Mouse (Mus musculus) limb, embryonic 11.5 days (tissue): Measurements from ENCODE around the gene Cbr3. TPM values are rescaled to one million over a fixed set of nuclear protein-coding genes. Genes with fewer than 3 reads are reported as not detected.
A peak's percentile ranks its signal among the peaks of the same experiment; 100 is the strongest.
"Not testable (repeated sequence)": the region's sequence is repeated elsewhere in the genome, so short reads cannot be mapped to it uniquely, and the experiment has no call there.

Experiments used
- ATAC-seq: fragments of 200-750 bp; cut with Nextera tagmentation; 2 replicates; pipeline ENCODE4 v1.8.0; 2017; ENCODE audit warnings: low read depth; ENCODE audit not compliant: insufficient number of reproducible peaks, low FRiP score, low TSS enrichment
- DNase-seq: peaks from one replicate; pipeline ENCODE4 v3.0.0-alpha.2; 2015; ENCODE audit warnings: low spot score
- H3K27ac ChIP-seq: fragments of 300-500 bp; sonication (generic); replicated peaks from 2 replicates; pipeline ENCODE4 v1.5.1; 2014; ENCODE audit warnings: low read depth, mild to moderate bottlenecking, low read length
- H3K27me3 ChIP-seq: fragments of 300-500 bp; sonication (generic); 2 replicates; pipeline ENCODE4 v1.6.1; 2014; ENCODE audit warnings: mild to moderate bottlenecking, low read length, mixed read lengths; ENCODE audit not compliant: control insufficient read depth, insufficient read depth
- H3K36me3 ChIP-seq: fragments of 300-500 bp; sonication (generic); 2 replicates; pipeline ENCODE4 v1.6.1; 2014; ENCODE audit warnings: mild to moderate bottlenecking, low read length, moderate library complexity, mixed read lengths; ENCODE audit not compliant: control insufficient read depth, insufficient read depth
- H3K4me1 ChIP-seq: fragments of 300-500 bp; sonication (generic); 2 replicates; pipeline ENCODE4 v1.6.1; 2014; ENCODE audit warnings: low read length, mixed read lengths; ENCODE audit not compliant: control insufficient read depth, insufficient read depth
- H3K4me2 ChIP-seq: fragments of 300-500 bp; sonication (generic); 2 replicates; pipeline ENCODE4 v1.6.1; 2014; ENCODE audit warnings: low read depth, mild to moderate bottlenecking, moderate library complexity; ENCODE audit not compliant: severe bottlenecking
- H3K4me3 ChIP-seq: fragments of 300-500 bp; sonication (generic); 2 replicates; pipeline ENCODE4 v1.5.1; 2014; ENCODE audit warnings: low read depth, low read length
- H3K9ac ChIP-seq: fragments of 300-500 bp; sonication (generic); 2 replicates; pipeline ENCODE4 v1.6.1; 2014; ENCODE audit warnings: mild to moderate bottlenecking, low read length
- H3K9me3 ChIP-seq: fragments of 300-500 bp; sonication (generic); 2 replicates; pipeline ENCODE4 v1.6.1; 2016; ENCODE audit warnings: low read length; ENCODE audit not compliant: control insufficient read depth
- WGBS: fragments of 180-500 bp; shearing (Covaris S2); extraction: QIAGEN DNeasy Blood & Tissue Kit; methylation state at CpG from one replicate; pipeline ENCODE4 v1.1.7; 2014; 5-methylcytosine and 5-hydroxymethylcytosine counted together
- polyA plus RNA-seq: library from polyadenylated mRNA; unstranded; fragments of >200 nt; fragmentation: Nextera tagmentation; extraction: Ambion mirVana; gene quantifications from 2 replicates; pipeline ENCODE4 v1.2.1, GENCODE M21; 2014

Cbr3 gene
- polyA plus RNA-seq, 1 experiment from 2014 or later: 0.96 TPM

DNA sequence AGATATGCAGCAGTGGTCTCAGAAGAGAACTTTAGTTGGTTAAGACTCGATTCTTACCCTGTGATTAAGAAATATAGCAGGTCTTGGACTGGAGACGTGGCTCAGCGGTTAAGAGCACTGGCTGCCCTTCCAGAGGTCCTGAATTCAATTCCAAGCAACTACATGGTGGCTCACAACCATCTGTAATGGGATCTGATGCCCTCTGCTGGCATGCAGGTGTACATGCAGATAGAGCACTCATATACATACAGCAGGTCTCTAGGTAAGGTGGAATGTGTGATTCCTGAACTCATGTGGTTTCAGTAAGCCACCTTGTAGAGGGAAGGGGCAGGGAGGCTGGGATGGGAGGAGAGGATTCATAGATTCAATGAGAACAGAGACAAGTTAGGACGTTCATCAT lies 4.8 kb upstream of the Cbr3 start:
- no peak overlapping the region for H3K4me2 ChIP-seq
- H3K27ac ChIP-seq: no peak overlapping the region
- H3K27me3 ChIP-seq: peaks cover 14% of the 10 kb centered on the region
- peaks cover 2% of the 10 kb centered on the region; the same call in 1 of the 2 replicates for H3K4me1 ChIP-seq
- ATAC-seq: no peak
- H3K4me3 ChIP-seq: no peak overlapping the region
- WGBS: 82% methylated on average over 4 of the region's 4 CpGs
- no peak for DNase-seq
- H3K9ac ChIP-seq: no peak overlapping the region
- peaks cover 5% of the 10 kb centered on the region; the same call in 1 of the 2 replicates for H3K9me3 ChIP-seq
- H3K36me3 ChIP-seq: no peaks in the 10 kb centered on the region

DNA sequence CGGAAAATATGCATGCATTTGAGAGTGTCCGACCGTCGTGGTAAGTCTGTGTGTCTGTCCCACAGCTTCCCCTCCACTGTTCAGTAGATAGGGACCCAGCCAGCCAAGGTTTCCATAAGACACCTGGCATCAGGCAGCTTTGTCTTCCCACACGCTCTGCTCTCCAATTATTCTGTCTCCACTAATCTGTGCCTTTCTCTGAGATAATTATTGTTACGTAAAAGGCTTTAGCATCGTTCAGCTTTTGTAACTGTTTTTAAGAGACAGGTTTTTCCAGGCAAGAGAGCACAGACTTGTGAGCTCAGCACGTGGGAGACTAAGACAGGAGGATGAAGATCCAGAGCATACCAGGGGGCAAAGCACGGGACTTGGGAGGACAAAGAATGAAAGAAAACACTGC lies 3.9 kb upstream of the Cbr3 start:
- H3K27me3 ChIP-seq: peaks cover 24% of the 10 kb centered on the region
- DNase-seq: no peak
- no peak for ATAC-seq
- peaks cover 7% of the 10 kb centered on the region for H3K4me1 ChIP-seq
- WGBS: 69% methylated on average over 9 of the region's 9 CpGs
- H3K4me3 ChIP-seq: no peak overlapping the region
- H3K9me3 ChIP-seq: peaks cover 5% of the 10 kb centered on the region; the same call in 1 of the 2 replicates
- no peak overlapping the region for H3K27ac ChIP-seq
- no peaks in the 10 kb centered on the region for H3K36me3 ChIP-seq
- no peak overlapping the region for H3K4me2 ChIP-seq
- H3K9ac ChIP-seq: no peak overlapping the region

GRCm38 (mm10) chr16:93682156-93682688 lies 793 bp upstream of the Cbr3 start:
- Histone ChIP-seq H3K27ac (no peak overlapping the region), H3K27me3 (peaks cover 32% of the 10 kb centered on the region), H3K9ac (no peak overlapping the region), H3K4me3 (peak overlapping the region; percentile 27; the same call in 1 of the 2 replicates), H3K4me2 (peak overlapping the region; percentile 58; the same call in 1 of the 2 replicates), H3K36me3 (no peaks in the 10 kb centered on the region), H3K4me1 (peaks cover 9% of the 10 kb centered on the region), H3K9me3 (peaks cover 5% of the 10 kb centered on the region; the same call in 1 of the 2 replicates)
- WGBS: 22% methylated on average over 13 of the region's 13 CpGs
- DNase-seq (no peak), ATAC-seq (no peak)

GRCm38 (mm10) chr16:93683508-93684236 lies 657 bp downstream of the Cbr3 start:
- peak overlapping the region; percentile 58 for H3K4me2 ChIP-seq
- ATAC-seq (peak; percentile 44; the same call in 1 of the 2 replicates), DNase-seq (peak; percentile 58)
- under 1% methylated on average over 53 of the region's 53 CpGs for WGBS
- no peaks in the 10 kb centered on the region for H3K9me3 ChIP-seq
- no peak overlapping the region for H3K27ac ChIP-seq
- H3K4me1 ChIP-seq: peaks cover 9% of the 10 kb centered on the region
- peak overlapping the region; percentile 27 for H3K4me3 ChIP-seq
- H3K36me3 ChIP-seq: no peaks in the 10 kb centered on the region
- peak overlapping the region; percentile 28 for H3K9ac ChIP-seq
- H3K27me3 ChIP-seq: peaks cover 32% of the 10 kb centered on the region

- DNase-seq (peak; percentile 29), ATAC-seq (no peak)
- 30% methylated on average over 7 of the region's 7 CpGs for WGBS
- H3K4me1 ChIP-seq: peaks cover 9% of the 10 kb centered on the region
- H3K9ac ChIP-seq: no peak overlapping the region
- H3K27ac ChIP-seq: no peak overlapping the region
- H3K27me3 ChIP-seq: peaks cover 32% of the 10 kb centered on the region
- H3K36me3 ChIP-seq: no peaks in the 10 kb centered on the region
- H3K4me3 ChIP-seq: 0 out of 2 replicates have a peak overlapping the region, but pooled peaks have one; percentile 5
- H3K9me3 ChIP-seq: no peaks in the 10 kb centered on the region
- H3K4me2 ChIP-seq: no peak overlapping the region
These were observed 1.4 kb downstream of the Cbr3 start for GRCm38 (mm10) chr16:93684441-93684840.

- H3K9me3 ChIP-seq, H3K27ac ChIP-seq, H3K9ac ChIP-seq, H3K4me2 ChIP-seq, DNase-seq, H3K4me1 ChIP-seq, H3K4me3 ChIP-seq, ATAC-seq, H3K36me3 ChIP-seq: not testable (repeated sequence)
- WGBS: 92% methylated on average over 3 of the region's 3 CpGs
- peaks cover 32% of the 10 kb centered on the region for H3K27me3 ChIP-seq
These were observed 2.8 kb downstream of the Cbr3 start for GRCm38 (mm10) chr16:93685783-93686182.

DNA sequence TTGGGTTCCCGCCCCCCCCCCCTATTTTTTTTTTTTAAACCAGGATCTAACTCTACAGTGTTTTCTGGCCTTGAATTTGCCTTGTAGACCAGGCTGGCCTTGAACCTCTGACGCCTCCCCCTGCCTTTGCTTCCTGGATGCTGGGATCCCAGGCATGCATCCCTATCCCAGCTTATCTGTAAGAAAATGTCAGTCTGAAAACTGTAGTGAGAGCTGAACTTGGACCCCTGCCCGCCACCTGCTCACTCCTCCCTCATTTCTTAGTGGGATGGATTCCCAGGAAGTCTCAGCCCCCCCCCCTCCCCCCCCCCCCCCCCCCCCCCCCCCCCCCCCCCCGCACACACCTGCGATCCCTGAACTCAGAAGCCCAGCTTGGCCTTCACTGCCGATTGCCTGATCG lies 3.4 kb downstream of the Cbr3 start:
- Histone ChIP-seq H3K27me3 (peaks cover 32% of the 10 kb centered on the region), H3K4me2 (no peak overlapping the region)

GRCm38 (mm10) chr16:93686945-93687344 lies 3.9 kb downstream of the Cbr3 start:
- Histone ChIP-seq H3K36me3 (no peaks in the 10 kb centered on the region), H3K4me3 (no peak overlapping the region), H3K4me2 (no peak overlapping the region), H3K27me3 (peaks cover 30% of the 10 kb centered on the region), H3K9me3 (no peaks in the 10 kb centered on the region), H3K4me1 (peaks cover 9% of the 10 kb centered on the region), H3K9ac (no peak overlapping the region), H3K27ac (no peak overlapping the region)
- no peak for DNase-seq
- 40% methylated on average over 5 of the region's 5 CpGs for WGBS
- ATAC-seq: no peak

More for the DNA sequence above, 3.4 kb downstream of the Cbr3 start:
- no peak overlapping the region for H3K9ac ChIP-seq
- no peak overlapping the region for H3K4me3 ChIP-seq
- no peak for ATAC-seq
- 85% methylated on average over 5 of the region's 7 CpGs for WGBS
- no peaks in the 10 kb centered on the region for H3K36me3 ChIP-seq
- H3K4me1 ChIP-seq: peaks cover 9% of the 10 kb centered on the region
- H3K9me3 ChIP-seq: no peaks in the 10 kb centered on the region
- DNase-seq: no peak
- H3K27ac ChIP-seq: no peak overlapping the region
